Mouse (Mus musculus) midbrain, embryonic 16.5 days (tissue): ENCODE measurements at regions not wholly inside any gene's neighbourhood (a gene's known extent, or its start where the extent isn't known, plus 50 kb on each side); places are given as distances from the start of the nearest gene placed in this dataset. TPM values are rescaled to one million over a fixed set of nuclear protein-coding genes. Genes with fewer than 3 reads are reported as not detected.

Experiments used
- ATAC-seq: fragments of 200-750 bp; cut with Nextera tagmentation; 2 replicates; pipeline ENCODE4 v1.8.0; 2017; ENCODE audit warnings: moderate TSS enrichment
- H3K27ac ChIP-seq: fragments of 300-500 bp; sonication (generic); 2 replicates; pipeline ENCODE4 v1.5.1; 2014; ENCODE audit warnings: mild to moderate bottlenecking, low read length, mixed read lengths
- H3K27me3 ChIP-seq: fragments of 300-500 bp; sonication (generic); 2 replicates; pipeline ENCODE4 v1.6.1; 2014; ENCODE audit warnings: low read depth, low read length, mixed read lengths; ENCODE audit not compliant: control insufficient read depth, insufficient read depth
- H3K36me3 ChIP-seq: fragments of 300-500 bp; sonication (generic); 2 replicates; pipeline ENCODE4 v1.6.1; 2014; ENCODE audit warnings: mild to moderate bottlenecking, low read length, moderate library complexity, mixed read lengths; ENCODE audit not compliant: control insufficient read depth, insufficient read depth
- H3K4me1 ChIP-seq: fragments of 300-500 bp; sonication (generic); 2 replicates; pipeline ENCODE4 v1.6.1; 2014; ENCODE audit warnings: mild to moderate bottlenecking, low read length, mixed read lengths; ENCODE audit not compliant: control insufficient read depth, insufficient read depth
- H3K4me2 ChIP-seq: fragments of 300-500 bp; sonication (generic); 2 replicates; pipeline ENCODE4 v1.6.1; 2014; ENCODE audit warnings: mild to moderate bottlenecking, low read length, mixed read lengths
- H3K4me3 ChIP-seq: fragments of 300-500 bp; sonication (generic); 2 replicates; pipeline ENCODE4 v1.5.1; 2014; ENCODE audit warnings: low read depth, mild to moderate bottlenecking, low read length, moderate library complexity, mixed read lengths
- H3K9ac ChIP-seq: fragments of 300-500 bp; sonication (generic); 2 replicates; pipeline ENCODE4 v1.6.1; 2014; ENCODE audit warnings: low read depth, low read length, mixed read lengths
- H3K9me3 ChIP-seq: fragments of 300-500 bp; sonication (generic); replicated peaks from 2 replicates; pipeline ENCODE4 v1.6.1; 2014; ENCODE audit warnings: mild to moderate bottlenecking, low read length, mixed read lengths; ENCODE audit not compliant: control insufficient read depth, poor library complexity, severe bottlenecking
- WGBS: fragments of 180-500 bp; shearing (Covaris S2); extraction: QIAGEN DNeasy Blood & Tissue Kit; methylation state at CpG from one replicate; pipeline ENCODE4 v1.1.7; 2014; 5-methylcytosine and 5-hydroxymethylcytosine counted together
- microRNA-seq: library from miRNA; unstranded; fragments of <30 nt; microRNA quantifications from one replicate; pipeline ENCODE4, GENCODE M21; 2017

GRCm38 (mm10) chr4:137104447-137105044 is 55.9 kb upstream of the Zbtb40 start:
- Histone ChIP-seq H3K36me3 (no peaks in the 10 kb centered on the region), H3K9ac (no peak overlapping the region), H3K27ac (no peak overlapping the region), H3K27me3 (no peaks in the 10 kb centered on the region), H3K4me3 (no peak overlapping the region), H3K4me2 (no peak overlapping the region), H3K9me3 (no peaks in the 10 kb centered on the region), H3K4me1 (no peaks in the 10 kb centered on the region)
- ATAC-seq: no peak
- WGBS: 81% methylated on average over 10 of the region's 10 CpGs

- no peaks in the 10 kb centered on the region for H3K4me1 ChIP-seq
- no peak overlapping the region for H3K4me3 ChIP-seq
- no peak overlapping the region for H3K27ac ChIP-seq
- no peaks in the 10 kb centered on the region for H3K9me3 ChIP-seq
- H3K36me3 ChIP-seq: no peaks in the 10 kb centered on the region
- H3K4me2 ChIP-seq: no peak overlapping the region
- no peak for ATAC-seq
- WGBS: 95% methylated on average over 12 of the region's 12 CpGs
- H3K9ac ChIP-seq: no peak overlapping the region
- no peaks in the 10 kb centered on the region for H3K27me3 ChIP-seq
Observed at GRCm38 (mm10) chr4:137101169-137101568, 52.6 kb upstream of the Zbtb40 start.

GRCm38 (mm10) chr4:137100756-137101155 is 52.2 kb upstream of the Zbtb40 start:
- H3K27ac ChIP-seq: no peak overlapping the region
- no peak for ATAC-seq
- WGBS: 97% methylated on average over 4 of the region's 4 CpGs

More at GRCm38 (mm10) chr4:137100756-137101155, 52.2 kb upstream of the Zbtb40 start:
- Histone ChIP-seq H3K4me2 (no peak overlapping the region), H3K27me3 (no peaks in the 10 kb centered on the region), H3K4me1 (no peaks in the 10 kb centered on the region), H3K4me3 (no peak overlapping the region), H3K9ac (no peak overlapping the region), H3K9me3 (no peaks in the 10 kb centered on the region), H3K36me3 (no peaks in the 10 kb centered on the region)

Small RNA genes lying in the stretch of these regions (microRNA-seq; reads per million reads assigned to microRNA genes)
- gene Gm23263 (not detected), gene Gm25399 (not detected)
